8 mouse cellular contexts compared by ENCODE assay signal in genomic region chr9:58822431-58823091, GRCm38 (mm10). TPM values are rescaled to one million over a fixed set of nuclear protein-coding genes. Genes with fewer than 3 reads are reported as not detected.
DNase-seq lines count a peak whose midpoint lies in the region; ATAC-seq and TF ChIP-seq lines count a peak whose summit lies in the region.

No protein-coding gene starts in this region.

- H3K4me1 ChIP-seq in E14TG2a.4 (replicated peaks; ENCODE audit: low read depth, low read length), result peaks cover 18% of the 10 kb centered on the region
- H3K4me1 ChIP-seq in forebrain, embryonic 12.5 days, result peaks cover 39% of the 10 kb centered on the region
- peaks cover 53% of the 10 kb centered on the region for H3K4me1 ChIP-seq in hindbrain, embryonic 10.5 days (replicated peaks)
- H3K4me1 ChIP-seq in lung, embryonic 16.5 days (replicated peaks; ENCODE audit: control insufficient read depth, insufficient read depth, low read length), result peaks cover 8% of the 10 kb centered on the region

- H3K4me3 ChIP-seq in E14TG2a.4 (replicated peaks; ENCODE audit: low read length), result peak overlapping the region; percentile 92
- H3K4me3 ChIP-seq in forebrain, embryonic 12.5 days (replicated peaks), result peak overlapping the region; percentile 79
- H3K4me3 ChIP-seq in hindbrain, embryonic 10.5 days, result peak overlapping the region; percentile 64
- peak overlapping the region; percentile 71 for H3K4me3 ChIP-seq in lung, embryonic 16.5 days (ENCODE audit: low read length)

- TF ChIP-seq CTCF in E14TG2a.4 (conservative IDR thresholded peaks at IDR 0.05; ENCODE audit: low read length), result 0 out of 2 replicates have a peak, but pooled peaks have one; percentile 9

- DNase-seq in brain, adult 2 months (ENCODE audit: low read depth, low spot score), result peak; percentile 82
- DNase-seq in hindbrain, embryonic 10.5 days (ENCODE audit: low spot score), result peak; percentile 87
- peak; percentile 38 for DNase-seq in layer of hippocampus, adult 9-11 months
- peak; percentile 67 to 69 for DNase-seq in right cerebral cortex, adult 2 months (ENCODE audit: low spot score in 2 of 2)

- peaks cover 99% of the 10 kb centered on the region for H3K27me3 ChIP-seq in E14TG2a.4 (ENCODE audit: insufficient read depth, low read length)
- peaks cover 76% of the 10 kb centered on the region for H3K27me3 ChIP-seq in forebrain, embryonic 12.5 days
- H3K27me3 ChIP-seq in hindbrain, embryonic 10.5 days (ENCODE audit: insufficient read depth, poor library complexity, severe bottlenecking), result peaks cover 97% of the 10 kb centered on the region
- H3K27me3 ChIP-seq in lung, embryonic 16.5 days (ENCODE audit: control insufficient read depth, insufficient read depth, low read depth, low read length), result peaks cover 60% of the 10 kb centered on the region

- ATAC-seq in forebrain, embryonic 12.5 days (ENCODE audit: low FRiP score), result peak; percentile 90
- ATAC-seq in lung, embryonic 16.5 days (ENCODE audit: low read depth), result peak; percentile 84
- no peak for ATAC-seq in megakaryocyte-erythroid progenitor cell, adult 5-6 weeks (replicated peaks; ENCODE audit: low FRiP score, low TSS enrichment, poor library complexity, severe bottlenecking)

- WGBS in forebrain, embryonic 12.5 days, result under 1% methylated on average over 62 of the region's 62 CpGs
- WGBS in hindbrain, embryonic 10.5 days, result under 1% methylated on average over 62 of the region's 62 CpGs
- WGBS in lung, embryonic 16.5 days, result under 1% methylated on average over 62 of the region's 62 CpGs

- peak overlapping the region; percentile 93 for H3K4me2 ChIP-seq in forebrain, embryonic 12.5 days
- peak overlapping the region; percentile 95 for H3K4me2 ChIP-seq in lung, embryonic 16.5 days (ENCODE audit: low read depth, low read length)

- H3K27ac ChIP-seq in forebrain, embryonic 12.5 days, result peak overlapping the region; percentile 92
- peak overlapping the region; percentile 88 for H3K27ac ChIP-seq in hindbrain, embryonic 10.5 days
- H3K27ac ChIP-seq in lung, embryonic 16.5 days (ENCODE audit: low read length), result no peak overlapping the region

- no peaks in the 10 kb centered on the region for H3K9me3 ChIP-seq in E14TG2a.4 (ENCODE audit: low read length)
- H3K9me3 ChIP-seq in forebrain, embryonic 12.5 days, result no peaks in the 10 kb centered on the region
- H3K9me3 ChIP-seq in hindbrain, embryonic 10.5 days, result no peaks in the 10 kb centered on the region
- H3K9me3 ChIP-seq in lung, embryonic 16.5 days (ENCODE audit: control insufficient read depth, low read length), result no peaks in the 10 kb centered on the region

- H3K36me3 ChIP-seq in E14TG2a.4 (ENCODE audit: insufficient read depth, low read length), result no peaks in the 10 kb centered on the region
- no peaks in the 10 kb centered on the region for H3K36me3 ChIP-seq in forebrain, embryonic 12.5 days (replicated peaks)
- H3K36me3 ChIP-seq in hindbrain, embryonic 10.5 days, result no peaks in the 10 kb centered on the region
- H3K36me3 ChIP-seq in lung, embryonic 16.5 days (ENCODE audit: control insufficient read depth, insufficient read depth, low read length), result no peaks in the 10 kb centered on the region

- peak overlapping the region; percentile 80 for H3K9ac ChIP-seq in forebrain, embryonic 12.5 days
- peak overlapping the region; percentile 65 for H3K9ac ChIP-seq in lung, embryonic 16.5 days (ENCODE audit: low read length)

RNA-seq across cellular contexts. Expression of gene Hcn4, which starts 0.7 kb away (rescaled TPM):
- 1.3 and 1.8 TPM in 2 replicates for polyA plus RNA-seq in forebrain, embryonic 12.5 days (2016; fragmentation: Nextera tagmentation; extraction: Ambion mirVana)
- polyA plus RNA-seq in hindbrain, embryonic 10.5 days (2016; fragmentation: Nextera tagmentation; extraction: Ambion mirVana), result 0.70 and 1.1 TPM in 2 replicates
- polyA plus RNA-seq in lung, embryonic 16.5 days (2015; fragmentation: Nextera tagmentation; extraction: Ambion mirVana), result 0.19 and 0.21 TPM in 2 replicates
- not detected in 2 replicates for total RNA-seq in megakaryocyte-erythroid progenitor cell, adult 5-6 weeks (2014; fragmentation: Nextera tagmentation)
- total RNA-seq in megakaryocyte-erythroid progenitor cell, adult 5-6 weeks (2017), result not detected in 2 replicates
